Mouse (Mus musculus) spleen, adult 2 months (tissue): ENCODE results near the gene H2al1h. TPM values are rescaled to one million over a fixed set of nuclear protein-coding genes. Genes with fewer than 3 reads are reported as not detected.
"Not testable (repeated sequence)": the region's sequence is repeated elsewhere in the genome, so short reads cannot be mapped to it uniquely, and the experiment has no call there.

Experiments used
- DNase-seq, 2 experiments: peaks; one replicate each; pipeline versions ENCODE4 v3.0.0 to v3.0.0-alpha.2; 2012 to 2021; ENCODE audit warnings: low spot score in 2 of 2, low read depth in 1 of 2
- H3K27ac ChIP-seq: fragments of 200-500 bp; 2 replicates; pipeline ENCODE4 v1.5.1; 2012; ENCODE audit warnings: low read length, inconsistent platforms; ENCODE audit not compliant: insufficient read depth
- H3K27me3 ChIP-seq: fragments of 200-500 bp; 2 replicates; pipeline ENCODE4 v1.6.1; 2012; ENCODE audit warnings: mild to moderate bottlenecking, moderate library complexity, low read length, inconsistent platforms; ENCODE audit not compliant: control insufficient read depth, insufficient read depth
- H3K36me3 ChIP-seq: fragments of 200-500 bp; 2 replicates; pipeline ENCODE4 v1.6.1; 2012; ENCODE audit warnings: mild to moderate bottlenecking, low read length, inconsistent platforms; ENCODE audit not compliant: control insufficient read depth, insufficient read depth
- H3K4me1 ChIP-seq: fragments of 200-500 bp; 2 replicates; pipeline ENCODE4 v1.6.1; 2011; ENCODE audit warnings: inconsistent platforms; ENCODE audit not compliant: control insufficient read depth, insufficient read depth, insufficient read length
- H3K4me3 ChIP-seq: fragments of 200-500 bp; 2 replicates; pipeline ENCODE4 v1.5.1; 2011; ENCODE audit warnings: mild to moderate bottlenecking, inconsistent platforms; ENCODE audit not compliant: insufficient read depth, insufficient read length; ENCODE audit errors: extremely low read depth
- CTCF ChIP-seq: fragments of 200-500 bp; IDR thresholded peaks from 2 replicates; pipeline ENCODE4 v1.5.1; 2011; ENCODE audit warnings: mild to moderate bottlenecking, inconsistent platforms; ENCODE audit not compliant: insufficient read depth, insufficient read length, insufficient replicate concordance; ENCODE audit errors: extremely low read depth
- POLR2A ChIP-seq: fragments of 200-500 bp; IDR thresholded peaks from 2 replicates; pipeline ENCODE4 v1.6.1; 2011; ENCODE audit warnings: low read depth, low read length, inconsistent platforms
- WGBS: fragments of 180-500 bp; shearing (Covaris S2); methylation state at CpG from one replicate; pipeline ENCODE4 v1.1.7; 2018; 5-methylcytosine and 5-hydroxymethylcytosine counted together
- polyA plus RNA-seq: library from polyadenylated mRNA; depleted of rRNA; stranded (reverse); fragments of >200 nt; gene quantifications from 2 replicates; pipeline ENCODE4 v1.2.3, GENCODE M21; 2012

H2al1h gene
- polyA plus RNA-seq, 1 experiment = not detected

- not testable (repeated sequence) for DNase-seq, H3K4me1 ChIP-seq
- WGBS = no CpG with 5 or more reads among the region's 3 CpGs
Observed at GRCm38 (mm10) chrX:11311634-11312033, 9.7 kb upstream of the H2al1h start, which contains the start of gene H2al1e. H2al1e (plus strand) TSS chrX:11311934.

GRCm38 (mm10) chrX:11314858-11315257, 6.4 kb upstream of the H2al1h start, which contains the start of gene H2al1f:
H2al1f (plus strand) TSS chrX:11315158.
- DNase-seq, H3K36me3 ChIP-seq: not testable (repeated sequence)
- no CpG with 5 or more reads among the region's 6 CpGs for WGBS

More at GRCm38 (mm10) chrX:11311634-11312033, 9.7 kb upstream of the H2al1h start, which contains the start of gene H2al1e:
- not testable (repeated sequence) for H3K27ac ChIP-seq, H3K4me3 ChIP-seq, H3K36me3 ChIP-seq, H3K27me3 ChIP-seq

GRCm38 (mm10) chrX:11317956-11318355, 3.3 kb upstream of the H2al1h start, which contains the start of gene H2al1g:
H2al1g (plus strand) TSS chrX:11318256.
- no CpG with 5 or more reads among the region's 3 CpGs for WGBS
- not testable (repeated sequence) for H3K27me3 ChIP-seq, H3K36me3 ChIP-seq

More at GRCm38 (mm10) chrX:11314858-11315257, 6.4 kb upstream of the H2al1h start, which contains the start of gene H2al1f:
- H3K4me3 ChIP-seq, H3K27ac ChIP-seq, H3K4me1 ChIP-seq, H3K27me3 ChIP-seq: not testable (repeated sequence)

GRCm38 (mm10) chrX:11324359-11324758, 3.1 kb downstream of the H2al1h start, which contains the start of gene H2al1i:
H2al1i (plus strand) TSS chrX:11324659.
- not testable (repeated sequence) for H3K27ac ChIP-seq, DNase-seq
- WGBS = no CpG with 5 or more reads among the region's 5 CpGs

More at GRCm38 (mm10) chrX:11317956-11318355, 3.3 kb upstream of the H2al1h start, which contains the start of gene H2al1g:
- not testable (repeated sequence) for H3K27ac ChIP-seq, H3K4me1 ChIP-seq, DNase-seq, H3K4me3 ChIP-seq

GRCm38 (mm10) chrX:11327522-11327921, 6.2 kb downstream of the H2al1h start, which contains the start of gene H2al1j:
H2al1j (plus strand) TSS chrX:11327822.
- not testable (repeated sequence) for H3K4me1 ChIP-seq, H3K4me3 ChIP-seq, H3K27me3 ChIP-seq, H3K27ac ChIP-seq, H3K36me3 ChIP-seq, DNase-seq
- 74% methylated on average over 2 of the region's 2 CpGs for WGBS

More at GRCm38 (mm10) chrX:11324359-11324758, 3.1 kb downstream of the H2al1h start, which contains the start of gene H2al1i:
- H3K36me3 ChIP-seq, H3K4me3 ChIP-seq, H3K4me1 ChIP-seq, H3K27me3 ChIP-seq: not testable (repeated sequence)

- H3K4me1 ChIP-seq = no peaks in the 10 kb centered on the region
- no peak for TF ChIP-seq CTCF
- TF ChIP-seq POLR2A = no peak
- no peaks in the 10 kb centered on the region for H3K36me3 ChIP-seq
- no peak for DNase-seq
- 80% methylated on average over 9 of the region's 9 CpGs for WGBS
- no peak overlapping the region for H3K4me3 ChIP-seq
- no peaks in the 10 kb centered on the region for H3K27me3 ChIP-seq
- H3K27ac ChIP-seq = no peak overlapping the region
Observed at GRCm38 (mm10) chrX:11345762-11346161, 24.5 kb downstream of the H2al1h start.

- 93% methylated on average over 3 of the region's 3 CpGs for WGBS
- TF ChIP-seq CTCF (no peak), POLR2A (no peak)
Observed at GRCm38 (mm10) chrX:11346756-11347155, 25.5 kb downstream of the H2al1h start.

GRCm38 (mm10) chrX:11360823-11361222, 39.5 kb downstream of the H2al1h start:
- TF ChIP-seq CTCF (no peak), POLR2A (no peak)
- Histone ChIP-seq H3K27me3 (no peaks in the 10 kb centered on the region), H3K27ac (no peak overlapping the region), H3K4me3 (no peak overlapping the region), H3K4me1 (no peaks in the 10 kb centered on the region), H3K36me3 (no peaks in the 10 kb centered on the region)
- 40% methylated on average over 6 of the region's 6 CpGs for WGBS
- no peak for DNase-seq

More at GRCm38 (mm10) chrX:11346756-11347155, 25.5 kb downstream of the H2al1h start:
- H3K4me1 ChIP-seq = no peaks in the 10 kb centered on the region
- no peaks in the 10 kb centered on the region for H3K36me3 ChIP-seq
- no peaks in the 10 kb centered on the region for H3K27me3 ChIP-seq
- no peak overlapping the region for H3K27ac ChIP-seq
- no peak overlapping the region for H3K4me3 ChIP-seq
- no peak for DNase-seq
